Mouse (Mus musculus) testis, adult 2 months (tissue): ENCODE measurements around the gene Gpn1. TPM values are rescaled to one million over a fixed set of nuclear protein-coding genes. Genes with fewer than 3 reads are reported as not detected.

Source experiments
- H3K27ac ChIP-seq: fragments of 200-500 bp; 2 replicates; pipeline ENCODE4 v1.5.1; 2012; ENCODE audit warnings: low read depth, low read length; ENCODE audit not compliant: control insufficient read depth, insufficient read depth
- H3K27me3 ChIP-seq: fragments of 200-500 bp; 2 replicates; pipeline ENCODE4 v1.6.1; 2012; ENCODE audit warnings: mild to moderate bottlenecking, low read length, moderate library complexity; ENCODE audit not compliant: control insufficient read depth, insufficient read depth
- H3K36me3 ChIP-seq: fragments of 200-500 bp; 2 replicates; pipeline ENCODE4 v1.6.1; 2012; ENCODE audit warnings: mild to moderate bottlenecking, low read length; ENCODE audit not compliant: control insufficient read depth, insufficient read depth
- H3K4me1 ChIP-seq: fragments of 200-500 bp; 2 replicates; pipeline ENCODE4 v1.6.1; 2012; ENCODE audit warnings: low read length; ENCODE audit not compliant: control insufficient read depth, insufficient read depth
- H3K4me3 ChIP-seq: fragments of 200-500 bp; 2 replicates; pipeline ENCODE4 v1.5.1; 2012; ENCODE audit warnings: low read depth, mild to moderate bottlenecking, low read length, moderate library complexity, mixed read lengths; ENCODE audit not compliant: control insufficient read depth
- CTCF ChIP-seq: fragments of 200-500 bp; IDR thresholded peaks from 2 replicates; pipeline ENCODE4 v1.5.1; 2012; ENCODE audit warnings: low read depth, mild to moderate bottlenecking, inconsistent platforms, low read length, moderate library complexity; ENCODE audit not compliant: control insufficient read depth, insufficient read depth, insufficient replicate concordance
- POLR2A ChIP-seq: fragments of 200-500 bp; IDR thresholded peaks from 2 replicates; pipeline ENCODE4 v1.6.1; 2012; ENCODE audit warnings: low read depth, mild to moderate bottlenecking, inconsistent platforms, low read length, moderate library complexity; ENCODE audit not compliant: control insufficient read depth
- polyA plus RNA-seq: library from polyadenylated mRNA; depleted of rRNA; stranded (reverse); fragments of >200 nt; gene quantifications from 2 replicates; pipeline ENCODE4 v1.2.3, GENCODE M21; 2012; rRNA removed

The Gpn1 gene
- polyA plus RNA-seq, 1 experiment: 15.7 TPM

DNA sequence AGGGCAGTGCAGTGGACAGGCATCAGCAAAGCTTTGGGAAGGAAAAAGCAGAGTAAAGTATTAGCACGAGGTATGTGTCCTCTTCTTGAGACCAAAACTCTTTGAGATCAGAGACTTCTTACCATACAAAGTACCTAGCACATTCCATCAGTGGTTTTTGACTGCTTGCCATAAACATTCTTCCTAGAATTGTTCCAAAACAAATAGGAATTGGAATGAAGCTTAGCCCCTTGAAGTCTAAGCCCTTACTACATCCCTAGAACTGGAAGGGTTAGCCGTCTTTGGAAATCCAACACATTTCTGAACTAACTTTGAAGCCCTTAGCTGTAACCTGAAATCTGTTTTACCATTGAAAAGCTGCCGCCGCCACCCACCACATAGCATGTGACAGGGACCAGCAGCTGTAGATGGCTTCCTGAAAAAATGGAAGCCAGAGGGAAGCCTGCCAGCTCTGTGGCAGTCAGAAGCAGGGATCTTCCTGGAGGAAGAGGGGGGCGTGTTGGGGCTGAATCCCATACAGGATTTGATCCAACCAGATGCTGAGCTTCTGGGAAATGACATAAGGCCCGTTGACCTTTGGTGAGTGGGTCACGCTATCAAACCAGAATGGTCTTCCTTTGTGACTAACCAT is 67.6 kb downstream of the Gpn1 start:
- H3K27ac ChIP-seq: no peak overlapping the region
- no peak for TF ChIP-seq CTCF
- no peak for TF ChIP-seq POLR2A
- H3K36me3 ChIP-seq: no peaks in the 10 kb centered on the region
- no peak overlapping the region for H3K4me3 ChIP-seq
- H3K27me3 ChIP-seq: no peaks in the 10 kb centered on the region
- H3K4me1 ChIP-seq: no peaks in the 10 kb centered on the region; the same call in none of the 2 replicates

Other genes with a start within 250 kb of the Gpn1 start
- gene Krtcap3, start 243.1 kb upstream of the Gpn1 start, polyA plus RNA-seq: 20.9 and 23.1 TPM in 2 replicates
- gene Ift172, start 203.6 kb upstream of the Gpn1 start, polyA plus RNA-seq: 439 and 454 TPM in 2 replicates
- gene Fndc4, start 198.7 kb upstream of the Gpn1 start, polyA plus RNA-seq: 1.4 and 2.0 TPM in 2 replicates
- gene Gckr, start 197.3 kb upstream of the Gpn1 start, polyA plus RNA-seq: 0.53 and 0.55 TPM in 2 replicates
- gene Zfp512, start 42.3 kb upstream of the Gpn1 start, polyA plus RNA-seq: 9.1 and 9.2 TPM in 2 replicates
- gene 4930548H24Rik, start 9.0 kb upstream of the Gpn1 start, polyA plus RNA-seq: 4.9 and 5.4 TPM in 2 replicates
- gene Slc4a1ap, start 32.3 kb downstream of the Gpn1 start, polyA plus RNA-seq: 15.1 and 16.9 TPM in 2 replicates
- 5.9 and 6.4 TPM in 2 replicates for gene Supt7l, start 33.1 kb downstream of the Gpn1 start, polyA plus RNA-seq
- gene Mrpl33, start 102.2 kb downstream of the Gpn1 start, polyA plus RNA-seq: 18.2 and 22.5 TPM in 2 replicates
- 17.8 and 19.4 TPM in 2 replicates for gene Rbks, start 202.9 kb downstream of the Gpn1 start, polyA plus RNA-seq
- gene Babam2, start 202.9 kb downstream of the Gpn1 start, polyA plus RNA-seq: 38.5 and 39.6 TPM in 2 replicates